Mouse (Mus musculus) urinary bladder, postnatal 25 days (tissue): Measurements from ENCODE around the gene Snrk.

Experiments used
- DNase-seq: peaks from one replicate; pipeline ENCODE4 v3.0.0; 2022; ENCODE audit warnings: low spot score

The Snrk gene

GRCm38 (mm10) chr9:122117112-122117616, at the start of gene Snrk:
Gene Snrk (plus strand): TSS chr9:122117266.
- peak; percentile 86 for DNase-seq

GRCm38 (mm10) chr9:122067654-122068053, 49.4 kb upstream of the Snrk start:
- no peak for DNase-seq

GRCm38 (mm10) chr9:122069560-122070174, 47.4 kb upstream of the Snrk start:
- DNase-seq, result no peak

- no peak for DNase-seq
Observed at GRCm38 (mm10) chr9:122073980-122074379, 43.1 kb upstream of the Snrk start.

- no peak for DNase-seq
Observed at GRCm38 (mm10) chr9:122074575-122074974, 42.5 kb upstream of the Snrk start.

- DNase-seq, result no peak
Observed at GRCm38 (mm10) chr9:122078456-122078855, 38.6 kb upstream of the Snrk start.

GRCm38 (mm10) chr9:122083698-122084097, 33.4 kb upstream of the Snrk start:
- no peak for DNase-seq

- DNase-seq, result no peak
Observed at GRCm38 (mm10) chr9:122084175-122084574, 32.9 kb upstream of the Snrk start.

- no peak for DNase-seq
Observed at GRCm38 (mm10) chr9:122084636-122085035, 32.4 kb upstream of the Snrk start.

- no peak for DNase-seq
Observed at GRCm38 (mm10) chr9:122085055-122085454, 32.0 kb upstream of the Snrk start.

GRCm38 (mm10) chr9:122085550-122086205, 31.4 kb upstream of the Snrk start:
- DNase-seq, result no peak

GRCm38 (mm10) chr9:122087086-122087485, 30.0 kb upstream of the Snrk start:
- no peak for DNase-seq

GRCm38 (mm10) chr9:122091171-122091570, 25.9 kb upstream of the Snrk start:
- DNase-seq, result no peak

GRCm38 (mm10) chr9:122091782-122092228, 25.3 kb upstream of the Snrk start:
- DNase-seq, result no peak

- no peak for DNase-seq
Observed at GRCm38 (mm10) chr9:122094171-122094570, 22.9 kb upstream of the Snrk start.

- no peak for DNase-seq
Observed at GRCm38 (mm10) chr9:122096822-122097511, 20.1 kb upstream of the Snrk start.

- no peak for DNase-seq
Observed at GRCm38 (mm10) chr9:122097535-122097934, 19.5 kb upstream of the Snrk start.

- no peak for DNase-seq
Observed at GRCm38 (mm10) chr9:122100584-122101127, 16.4 kb upstream of the Snrk start.

GRCm38 (mm10) chr9:122101196-122101595, 15.9 kb upstream of the Snrk start:
- no peak for DNase-seq

GRCm38 (mm10) chr9:122103550-122104284, 13.3 kb upstream of the Snrk start:
- DNase-seq, result no peak

GRCm38 (mm10) chr9:122104285-122104829, 12.7 kb upstream of the Snrk start:
- no peak for DNase-seq
